Mouse (Mus musculus) G1E (cell line): ENCODE data around the gene Slc44a3.

Experiments
- CTCF ChIP-seq: IDR thresholded peaks from 2 replicates; pipeline ENCODE4 v1.5.1; 2012; ENCODE audit warnings: low read depth, low read length, inconsistent platforms, mixed read lengths
- GATA1 ChIP-seq: IDR thresholded peaks from 2 replicates; pipeline ENCODE4 v1.6.1; 2012; ENCODE audit warnings: borderline replicate concordance, low read length, inconsistent platforms, mixed read lengths
- GATA2 ChIP-seq: IDR thresholded peaks from 2 replicates; pipeline ENCODE4 v1.6.1; 2012; ENCODE audit warnings: low read depth, low read length, inconsistent platforms, borderline replicate concordance
- POLR2AphosphoS5 ChIP-seq: IDR thresholded peaks from 2 replicates; pipeline ENCODE4 v1.6.1; 2012; ENCODE audit warnings: low read depth, low read length, inconsistent platforms; ENCODE audit not compliant: insufficient replicate concordance
- TAL1 ChIP-seq: conservative IDR thresholded peaks from 2 replicates; pipeline ENCODE4 v1.6.1; 2012; ENCODE audit warnings: low read depth, low read length, inconsistent platforms, mixed read lengths

- TF ChIP-seq CTCF (no peak), GATA1 (no peak), TAL1 (no peak), POLR2AphosphoS5 (no peak), GATA2 (no peak)
Observed at GRCm38 (mm10) chr3:121504927-121505487, 27.2 kb downstream of the Slc44a3 start.
